Mouse (Mus musculus) skeletal muscle tissue, postnatal 0 days (tissue): ENCODE results near the gene Siae. TPM values are rescaled to one million over a fixed set of nuclear protein-coding genes. Genes with fewer than 3 reads are reported as not detected.

Experiments used
- polyA plus RNA-seq: library from polyadenylated mRNA; unstranded; fragments of >200 nt; fragmentation: Nextera tagmentation; extraction: Ambion mirVana; gene quantifications from 2 replicates; pipeline ENCODE4 v1.2.1, GENCODE M21; 2015

Siae gene
- 4.0 and 5.3 TPM in 2 replicates for polyA plus RNA-seq

GRCm38 (mm10) chr9:37554838-37555748, at the start of gene Siae:
Gene Siae (plus strand): TSS chr9:37555698.

GRCm38 (mm10) chr9:37527396-37528224, 27.9 kb upstream of the Siae start, which contains the start of gene Esam:
Gene Esam (plus strand): TSS chr9:37528078.

GRCm38 (mm10) chr9:37539170-37540025, 16.1 kb upstream of the Siae start, which contains the start of gene Vsig2:
Gene Vsig2 (plus strand): TSS chr9:37539255.

GRCm38 (mm10) chr9:37552536-37553293, 2.8 kb upstream of the Siae start, which contains the start of gene Nrgn:
Gene Nrgn (minus strand): TSS chr9:37552904.

GRCm38 (mm10) chr9:37613182-37613910, 57.8 kb downstream of the Siae start, which contains the start of gene Spa17:
Gene Spa17 (minus strand): TSS chr9:37613722.

GRCm38 (mm10) chr9:37656931-37657481, 101.5 kb downstream of the Siae start, which contains the start of gene Tbrg1:
Gene Tbrg1 (minus strand): TSS chr9:37657312.

GRCm38 (mm10) chr9:37669115-37669514, 113.6 kb downstream of the Siae start, which contains the start of gene Panx3:
Gene Panx3 (minus strand): TSS chr9:37669235.

Other genes starting within 250 kb of the Siae start
- 2.3 and 2.4 TPM in 2 replicates for gene Ccdc15, start 207.3 kb upstream of the Siae start, polyA plus RNA-seq
- gene Hepacam, start 188.3 kb upstream of the Siae start, polyA plus RNA-seq: 0.09 and 0.10 TPM in 2 replicates
- 14.9 and 16.8 TPM in 2 replicates for gene Robo4, start 153.8 kb upstream of the Siae start, polyA plus RNA-seq
- gene Robo3, start 122.5 kb upstream of the Siae start, polyA plus RNA-seq: not detected in 2 replicates
- gene Msantd2, start 66.4 kb upstream of the Siae start, polyA plus RNA-seq: 6.5 and 7.9 TPM in 2 replicates
- gene Esam, start 27.6 kb upstream of the Siae start, polyA plus RNA-seq: 51.3 and 58.9 TPM in 2 replicates
- 1.3 and 2.1 TPM in 2 replicates for gene Vsig2, start 16.4 kb upstream of the Siae start, polyA plus RNA-seq
- 1.1 and 1.5 TPM in 2 replicates for gene Nrgn, start 2.8 kb upstream of the Siae start, polyA plus RNA-seq
- gene Spa17, start 58.0 kb downstream of the Siae start, polyA plus RNA-seq: 7.2 and 7.3 TPM in 2 replicates
- gene Tbrg1, start 101.6 kb downstream of the Siae start, polyA plus RNA-seq: 89.1 and 99.7 TPM in 2 replicates
- 0.58 TPM in 1 of 2 replicates, not detected in the other for gene Panx3, start 113.5 kb downstream of the Siae start, polyA plus RNA-seq
- not detected in 2 replicates for gene Olfr160, start 160.6 kb downstream of the Siae start, polyA plus RNA-seq
- gene Olfr874, start 189.4 kb downstream of the Siae start, polyA plus RNA-seq: not detected in 2 replicates
- not detected in 2 replicates for gene Olfr875, start 216.2 kb downstream of the Siae start, polyA plus RNA-seq
- gene Olfr876, start 247.3 kb downstream of the Siae start, polyA plus RNA-seq: not detected in 2 replicates